Mouse (Mus musculus) cerebellum, adult 2 months (tissue): ENCODE data around the gene Gm7029.

Experiments
- CTCF ChIP-seq: fragments of 200-500 bp; IDR thresholded peaks from 2 replicates; pipeline ENCODE4 v1.5.1; 2011; ENCODE audit warnings: low read depth, mild to moderate bottlenecking, control low read depth, low read length, moderate library complexity, borderline replicate concordance; ENCODE audit not compliant: insufficient read depth
- POLR2A ChIP-seq: fragments of 200-500 bp; IDR thresholded peaks from 2 replicates; pipeline ENCODE4 v1.6.1; 2011; ENCODE audit warnings: low read length, control low read depth, borderline replicate concordance; ENCODE audit not compliant: insufficient read depth

- TF ChIP-seq CTCF = no peak
- TF ChIP-seq POLR2A = no peak
Measured at GRCm38 (mm10) chr17:33902079-33902478, 28.4 kb downstream of the Gm7029 start.
